Mouse (Mus musculus): ENCODE measurements around the gene Sh2d3c. TPM values are rescaled to one million over a fixed set of nuclear protein-coding genes. Genes with fewer than 3 reads are reported as not detected.

Sh2d3c gene
- polyA plus RNA-seq, 1 experiment from 2014 or later: 23.7 TPM

DNA sequence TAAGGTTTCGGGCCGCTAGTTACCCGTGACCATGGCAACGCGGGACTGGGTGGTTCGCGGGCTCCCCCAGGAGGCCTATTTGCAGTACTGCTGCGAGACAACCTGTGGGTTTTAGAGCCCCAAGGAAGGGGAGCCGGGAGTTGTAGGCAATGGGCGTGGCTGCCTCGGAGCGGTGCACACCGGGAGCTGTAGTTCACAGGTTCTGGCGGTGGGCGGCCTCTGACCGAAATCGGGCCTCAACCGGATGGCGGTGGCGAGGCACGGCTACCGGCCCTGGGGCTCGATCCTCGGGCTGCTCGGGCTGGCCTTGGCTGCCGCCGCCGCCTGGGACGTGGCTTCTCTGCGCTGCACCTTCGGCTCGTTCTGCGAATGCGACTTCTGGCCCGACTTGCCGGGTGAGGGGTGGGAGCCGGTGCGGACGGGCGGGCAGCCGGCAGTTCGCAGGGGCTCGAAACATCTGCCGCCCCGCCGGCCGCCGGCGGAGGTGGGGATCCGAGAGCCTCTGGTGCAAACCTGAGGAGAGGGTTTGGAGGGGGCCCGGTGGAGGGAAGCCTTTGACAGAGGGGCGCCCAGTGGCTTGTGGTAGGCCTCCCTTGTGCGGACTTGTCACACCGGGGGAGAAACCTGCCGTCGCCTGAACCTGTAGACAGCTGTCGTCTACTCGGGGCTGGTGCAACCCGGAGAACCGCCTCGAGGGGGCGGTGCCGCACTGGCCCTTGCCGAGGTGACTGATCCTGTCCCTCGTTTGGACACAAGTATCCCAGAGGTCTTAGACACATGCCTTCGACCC lies 36.4 kb downstream of the Sh2d3c start, which contains the start of gene Tor2a:
Gene Tor2a (plus strand): TSS at position 179 of the 790 bp plus-strand sequence.
- H3K9ac ChIP-seq (ENCODE audit: low read length): peak within 1 kb of the TSS; percentile 94
- ATAC-seq (ENCODE audit: insufficient number of reproducible peaks, insufficient read depth, low FRiP score, low read depth): peak; percentile 91
- no peaks in the 10 kb centered on the region for H3K9me3 ChIP-seq (ENCODE audit: control insufficient read depth, low read length)
- peak within 1 kb of the TSS; percentile 70 for H3K4me2 ChIP-seq (ENCODE audit: low read length)
- under 1% methylated on average over 66 of the region's 66 CpGs for WGBS
- peak within 1 kb of the TSS; percentile 79 to 81 for H3K4me3 ChIP-seq (ENCODE audit: control insufficient read depth in 1 of 2, insufficient read depth in 1 of 2, low read depth in 1 of 2, low read length in 2 of 2)
- peaks cover 55% of the 10 kb centered on the region for H3K36me3 ChIP-seq (ENCODE audit: control insufficient read depth, insufficient read depth, low read length)
- H3K27me3 ChIP-seq (ENCODE audit: control insufficient read depth, insufficient read depth, low read length): no peaks in the 10 kb centered on the region
- no peaks in the 10 kb centered on the region for H3K4me1 ChIP-seq (ENCODE audit: control insufficient read depth in 2 of 2, insufficient read depth in 2 of 2, low read length in 2 of 2)
- peak within 1 kb of the TSS; percentile 75 to 91 for H3K27ac ChIP-seq (replicated peaks in 1 of 2; ENCODE audit: control insufficient read depth in 1 of 2, insufficient read depth in 1 of 2, low read depth in 2 of 2, low read length in 2 of 2)

DNA sequence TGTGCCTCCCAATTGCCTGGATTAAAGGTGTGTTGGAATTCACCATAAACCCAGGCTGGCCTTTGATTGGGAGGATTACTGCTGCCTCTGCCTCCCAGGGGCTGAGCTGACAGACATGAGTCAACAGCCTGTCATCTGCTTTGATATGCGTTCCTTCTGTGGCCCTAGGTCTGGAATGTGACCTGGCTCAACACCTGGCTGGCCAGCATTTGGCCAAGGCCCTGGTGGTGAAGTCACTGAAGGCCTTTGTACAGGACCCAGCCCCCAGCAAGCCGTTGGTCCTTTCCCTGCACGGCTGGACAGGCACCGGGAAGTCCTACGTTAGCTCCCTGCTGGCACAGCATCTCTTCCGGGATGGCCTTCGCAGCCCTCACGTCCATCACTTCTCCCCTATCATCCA lies 37.6 kb downstream of the Sh2d3c start:
- no peak for ATAC-seq (ENCODE audit: insufficient number of reproducible peaks, insufficient read depth, low FRiP score, low read depth)
- Histone ChIP-seq H3K4me1 (ENCODE audit: control insufficient read depth in 2 of 2, insufficient read depth in 2 of 2, low read length in 2 of 2) (no peaks in the 10 kb centered on the region), H3K4me3 (ENCODE audit: control insufficient read depth in 1 of 2, insufficient read depth in 1 of 2, low read depth in 1 of 2, low read length in 2 of 2) (no peak overlapping the region), H3K9ac (ENCODE audit: low read length) (no peak overlapping the region), H3K4me2 (ENCODE audit: low read length) (no peak overlapping the region), H3K36me3 (ENCODE audit: control insufficient read depth, insufficient read depth, low read length) (peaks cover 55% of the 10 kb centered on the region), H3K27me3 (ENCODE audit: control insufficient read depth, insufficient read depth, low read length) (no peaks in the 10 kb centered on the region), H3K27ac (replicated peaks in 1 of 2; ENCODE audit: control insufficient read depth in 1 of 2, insufficient read depth in 1 of 2, low read depth in 2 of 2, low read length in 2 of 2) (no peak overlapping the region), H3K9me3 (ENCODE audit: control insufficient read depth, low read length) (no peaks in the 10 kb centered on the region)
- 71% methylated on average over 8 of the region's 8 CpGs for WGBS

DNA sequence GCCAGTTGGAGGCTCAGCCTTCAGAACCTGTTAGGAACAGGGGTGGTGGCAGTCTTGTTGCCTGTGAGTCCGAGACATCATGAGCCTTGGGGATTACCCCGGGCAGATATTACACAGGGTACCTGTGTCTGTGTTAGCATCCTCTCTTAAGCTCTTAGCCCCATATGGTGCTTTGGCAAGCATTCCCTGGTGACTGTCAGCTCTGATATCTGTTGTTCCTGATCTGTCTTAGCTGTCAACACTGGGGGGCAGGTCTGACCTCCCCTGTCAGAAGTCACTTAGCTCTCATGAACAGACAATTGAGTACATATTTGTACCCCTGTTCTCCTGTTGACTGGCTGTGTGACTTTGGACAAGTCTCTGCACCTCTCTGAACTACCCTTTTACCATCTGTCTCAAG lies 38.1 kb downstream of the Sh2d3c start:
- H3K36me3 ChIP-seq (ENCODE audit: control insufficient read depth, insufficient read depth, low read length): peaks cover 52% of the 10 kb centered on the region
- H3K9me3 ChIP-seq (ENCODE audit: control insufficient read depth, low read length): no peaks in the 10 kb centered on the region
- H3K9ac ChIP-seq (ENCODE audit: low read length): no peak overlapping the region
- no peaks in the 10 kb centered on the region for H3K27me3 ChIP-seq (ENCODE audit: control insufficient read depth, insufficient read depth, low read length)
- 72% methylated on average over 2 of the region's 2 CpGs for whole genome bisulfite sequencing
- no peak for ATAC-seq (ENCODE audit: insufficient number of reproducible peaks, insufficient read depth, low FRiP score, low read depth)
- H3K4me1 ChIP-seq (ENCODE audit: control insufficient read depth in 2 of 2, insufficient read depth in 2 of 2, low read length in 2 of 2): no peaks in the 10 kb centered on the region
- H3K4me3 ChIP-seq (ENCODE audit: control insufficient read depth in 1 of 2, insufficient read depth in 1 of 2, low read depth in 1 of 2, low read length in 2 of 2): no peak overlapping the region
- H3K27ac ChIP-seq (replicated peaks in 1 of 2; ENCODE audit: control insufficient read depth in 1 of 2, insufficient read depth in 1 of 2, low read depth in 2 of 2, low read length in 2 of 2): no peak overlapping the region
- no peak overlapping the region for H3K4me2 ChIP-seq (ENCODE audit: low read length)

DNA sequence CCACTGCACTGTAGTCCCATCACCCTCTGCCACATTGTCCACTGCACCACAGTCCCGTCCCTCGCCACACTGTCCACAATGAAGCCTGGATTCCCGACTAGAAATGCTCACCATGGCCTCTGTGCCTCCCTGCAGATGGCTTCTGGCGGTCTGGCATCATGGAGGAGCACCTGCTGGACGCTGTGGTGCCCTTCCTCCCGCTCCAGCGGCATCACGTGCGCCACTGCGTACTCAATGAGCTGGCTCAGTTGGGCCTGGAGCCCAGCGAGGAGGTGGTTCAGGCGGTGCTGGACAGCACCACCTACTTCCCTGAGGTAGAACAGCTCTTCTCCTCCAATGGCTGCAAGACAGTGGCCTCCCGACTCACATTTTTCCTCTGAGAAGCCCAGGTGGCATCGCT lies 40.5 kb downstream of the Sh2d3c start:
- Histone ChIP-seq H3K9ac (ENCODE audit: low read length) (no peak overlapping the region), H3K4me1 (ENCODE audit: control insufficient read depth in 2 of 2, insufficient read depth in 2 of 2, low read length in 2 of 2) (no peaks in the 10 kb centered on the region), H3K27me3 (ENCODE audit: control insufficient read depth, insufficient read depth, low read length) (no peaks in the 10 kb centered on the region), H3K4me2 (ENCODE audit: low read length) (no peak overlapping the region), H3K9me3 (ENCODE audit: control insufficient read depth, low read length) (no peaks in the 10 kb centered on the region), H3K27ac (replicated peaks in 1 of 2; ENCODE audit: control insufficient read depth in 1 of 2, insufficient read depth in 1 of 2, low read depth in 2 of 2, low read length in 2 of 2) (no peak overlapping the region), H3K4me3 (ENCODE audit: control insufficient read depth in 1 of 2, insufficient read depth in 1 of 2, low read depth in 1 of 2, low read length in 2 of 2) (no peak overlapping the region), H3K36me3 (ENCODE audit: control insufficient read depth, insufficient read depth, low read length) (peaks cover 40% of the 10 kb centered on the region)
- 90% methylated on average over 14 of the region's 14 CpGs for WGBS
- ATAC-seq (ENCODE audit: insufficient number of reproducible peaks, insufficient read depth, low FRiP score, low read depth): no peak

DNA sequence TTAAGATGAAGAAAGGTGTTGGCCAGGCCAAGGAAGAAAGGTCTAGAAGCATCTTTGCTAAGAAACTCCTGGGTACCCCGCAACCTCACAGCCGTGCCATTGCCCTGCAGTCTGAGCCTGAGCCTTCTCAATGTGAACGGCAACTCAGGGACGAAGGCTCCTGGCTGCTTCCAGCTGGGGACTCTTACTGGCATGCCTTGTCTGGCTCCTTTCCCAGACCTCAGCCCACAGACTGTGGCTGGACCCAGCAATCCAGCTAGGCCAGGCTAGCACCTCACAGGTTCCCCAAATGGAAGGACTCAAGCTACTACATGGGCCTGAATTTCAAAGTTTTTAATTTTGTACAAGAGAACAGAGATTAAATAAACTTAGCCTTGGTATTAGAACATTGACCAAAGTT lies 41.0 kb downstream of the Sh2d3c start:
- WGBS: 71% methylated on average over 4 of the region's 4 CpGs
- H3K9ac ChIP-seq (ENCODE audit: low read length): no peak overlapping the region
- no peak for ATAC-seq (ENCODE audit: insufficient number of reproducible peaks, insufficient read depth, low FRiP score, low read depth)
- no peaks in the 10 kb centered on the region for H3K27me3 ChIP-seq (ENCODE audit: control insufficient read depth, insufficient read depth, low read length)
- H3K9me3 ChIP-seq (ENCODE audit: control insufficient read depth, low read length): no peaks in the 10 kb centered on the region
- no peak overlapping the region for H3K4me2 ChIP-seq (ENCODE audit: low read length)
- no peak overlapping the region for H3K27ac ChIP-seq (replicated peaks in 1 of 2; ENCODE audit: control insufficient read depth in 1 of 2, insufficient read depth in 1 of 2, low read depth in 2 of 2, low read length in 2 of 2)
- H3K4me3 ChIP-seq (ENCODE audit: control insufficient read depth in 1 of 2, insufficient read depth in 1 of 2, low read depth in 1 of 2, low read length in 2 of 2): no peak overlapping the region
- H3K4me1 ChIP-seq (ENCODE audit: control insufficient read depth in 2 of 2, insufficient read depth in 2 of 2, low read length in 2 of 2): no peaks in the 10 kb centered on the region
- peaks cover 40% of the 10 kb centered on the region for H3K36me3 ChIP-seq (ENCODE audit: control insufficient read depth, insufficient read depth, low read length)

DNA sequence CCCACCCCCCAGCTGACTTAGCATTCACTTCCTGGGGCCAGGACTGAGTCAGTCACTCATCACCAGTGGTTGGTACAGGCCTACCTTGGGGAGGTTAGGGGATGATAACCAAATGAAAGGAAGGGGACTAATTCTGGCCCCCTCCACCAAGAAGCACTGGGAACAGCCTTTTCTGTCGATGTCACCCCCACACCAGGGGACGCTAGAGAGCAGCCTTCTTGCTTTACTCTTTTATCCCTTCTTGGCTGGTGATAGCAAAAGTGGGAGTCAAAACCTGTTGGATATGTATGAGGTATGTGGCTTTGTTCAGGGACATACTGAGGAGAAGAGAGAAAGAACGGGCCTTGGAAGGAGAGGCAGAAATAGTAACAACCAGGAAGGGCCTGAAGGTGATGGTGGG lies 42.5 kb downstream of the Sh2d3c start:
- 70% methylated on average over 3 of the region's 3 CpGs for WGBS

DNA sequence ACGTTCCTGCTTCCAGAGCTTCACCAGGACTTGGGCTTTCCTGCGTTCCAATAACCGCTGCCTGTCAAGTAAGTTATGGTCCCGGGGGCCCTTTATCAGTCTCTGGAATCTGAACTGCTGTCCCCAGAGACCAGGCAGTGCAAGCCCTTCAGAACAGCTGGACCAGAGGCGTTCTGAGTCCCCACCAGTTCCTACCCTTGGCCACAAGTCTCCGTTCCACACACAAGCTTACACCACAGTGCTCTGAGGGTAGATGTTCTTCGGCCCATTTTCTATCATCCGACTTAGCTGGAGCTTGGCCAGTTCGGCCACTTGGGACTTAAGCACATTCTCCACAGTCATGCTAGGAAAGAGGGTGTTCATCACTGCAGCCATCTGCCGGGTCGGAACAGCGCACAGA lies 46.4 kb downstream of the Sh2d3c start:
- Histone ChIP-seq H3K36me3 (ENCODE audit: control insufficient read depth, insufficient read depth, low read length) (peaks cover 13% of the 10 kb centered on the region), H3K9me3 (ENCODE audit: control insufficient read depth, low read length) (no peaks in the 10 kb centered on the region)
- 77% methylated on average over 12 of the region's 12 CpGs for WGBS

More for the DNA sequence above, 42.5 kb downstream of the Sh2d3c start:
- H3K9ac ChIP-seq (ENCODE audit: low read length): no peak overlapping the region
- H3K36me3 ChIP-seq (ENCODE audit: control insufficient read depth, insufficient read depth, low read length): peaks cover 40% of the 10 kb centered on the region
- no peak overlapping the region for H3K4me3 ChIP-seq (ENCODE audit: control insufficient read depth in 1 of 2, insufficient read depth in 1 of 2, low read depth in 1 of 2, low read length in 2 of 2)
- no peaks in the 10 kb centered on the region for H3K9me3 ChIP-seq (ENCODE audit: control insufficient read depth, low read length)
- no peak for ATAC-seq (ENCODE audit: insufficient number of reproducible peaks, insufficient read depth, low FRiP score, low read depth)
- H3K27me3 ChIP-seq (ENCODE audit: control insufficient read depth, insufficient read depth, low read length): no peaks in the 10 kb centered on the region
- no peak overlapping the region for H3K27ac ChIP-seq (replicated peaks in 1 of 2; ENCODE audit: control insufficient read depth in 1 of 2, insufficient read depth in 1 of 2, low read depth in 2 of 2, low read length in 2 of 2)
- H3K4me2 ChIP-seq (ENCODE audit: low read length): no peak overlapping the region
- H3K4me1 ChIP-seq (ENCODE audit: control insufficient read depth in 2 of 2, insufficient read depth in 2 of 2, low read length in 2 of 2): no peaks in the 10 kb centered on the region

More for the DNA sequence above, 46.4 kb downstream of the Sh2d3c start:
- H3K4me2 ChIP-seq (ENCODE audit: low read length): no peak overlapping the region
- no peaks in the 10 kb centered on the region for H3K27me3 ChIP-seq (ENCODE audit: control insufficient read depth, insufficient read depth, low read length)
- H3K4me3 ChIP-seq (ENCODE audit: control insufficient read depth in 1 of 2, insufficient read depth in 1 of 2, low read depth in 1 of 2, low read length in 2 of 2): no peak overlapping the region
- H3K27ac ChIP-seq (replicated peaks in 1 of 2; ENCODE audit: control insufficient read depth in 1 of 2, insufficient read depth in 1 of 2, low read depth in 2 of 2, low read length in 2 of 2): no peak overlapping the region
- no peaks in the 10 kb centered on the region for H3K4me1 ChIP-seq (ENCODE audit: control insufficient read depth in 2 of 2, insufficient read depth in 2 of 2, low read length in 2 of 2)
- H3K9ac ChIP-seq (ENCODE audit: low read length): no peak overlapping the region
- ATAC-seq (ENCODE audit: insufficient number of reproducible peaks, insufficient read depth, low FRiP score, low read depth): no peak
